Mouse (Mus musculus): ENCODE measurements at regions not wholly inside any gene's neighbourhood (a gene's known extent, or its start where the extent isn't known, plus 50 kb on each side); places are given as distances from the start of the nearest gene placed in this dataset.

DNA sequence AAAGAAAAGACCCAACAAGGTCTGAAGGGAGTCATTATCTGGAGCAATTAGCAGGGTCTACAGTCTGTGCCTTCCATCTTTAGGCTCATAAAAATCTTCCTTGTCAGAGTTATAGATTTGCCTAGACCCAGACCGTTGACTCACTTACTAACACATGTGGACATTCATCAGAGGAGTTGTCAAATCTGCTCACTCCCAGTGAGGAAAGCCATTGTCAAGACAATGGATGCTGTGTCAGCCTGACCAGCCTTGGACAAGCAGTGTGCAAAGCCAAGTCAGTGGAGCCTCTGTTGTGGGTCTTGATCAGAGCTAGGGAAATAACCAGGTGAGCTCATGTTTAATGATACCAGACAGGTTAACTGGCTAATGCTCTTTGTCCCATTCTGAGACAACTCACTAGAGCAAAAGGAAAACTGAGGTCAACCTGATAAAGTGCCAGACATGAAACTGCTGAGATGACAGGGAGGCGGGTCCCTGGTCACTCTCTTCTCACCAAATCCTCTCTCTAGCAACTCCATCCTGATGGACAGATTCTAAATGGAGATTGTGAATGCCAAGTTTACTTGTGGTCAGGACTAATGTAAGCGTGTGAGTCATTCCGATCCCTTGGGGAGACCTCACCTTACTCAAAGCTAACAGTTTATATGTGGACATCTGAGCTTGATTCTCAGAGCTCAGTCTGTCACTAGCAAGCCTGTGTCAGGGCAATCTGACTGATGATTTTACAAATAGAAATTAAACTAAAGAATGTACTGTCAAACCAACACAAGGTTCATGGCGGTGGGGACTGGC, 320.6 kb upstream of the Gm26657 start:
- no peak for DNase-seq

DNA sequence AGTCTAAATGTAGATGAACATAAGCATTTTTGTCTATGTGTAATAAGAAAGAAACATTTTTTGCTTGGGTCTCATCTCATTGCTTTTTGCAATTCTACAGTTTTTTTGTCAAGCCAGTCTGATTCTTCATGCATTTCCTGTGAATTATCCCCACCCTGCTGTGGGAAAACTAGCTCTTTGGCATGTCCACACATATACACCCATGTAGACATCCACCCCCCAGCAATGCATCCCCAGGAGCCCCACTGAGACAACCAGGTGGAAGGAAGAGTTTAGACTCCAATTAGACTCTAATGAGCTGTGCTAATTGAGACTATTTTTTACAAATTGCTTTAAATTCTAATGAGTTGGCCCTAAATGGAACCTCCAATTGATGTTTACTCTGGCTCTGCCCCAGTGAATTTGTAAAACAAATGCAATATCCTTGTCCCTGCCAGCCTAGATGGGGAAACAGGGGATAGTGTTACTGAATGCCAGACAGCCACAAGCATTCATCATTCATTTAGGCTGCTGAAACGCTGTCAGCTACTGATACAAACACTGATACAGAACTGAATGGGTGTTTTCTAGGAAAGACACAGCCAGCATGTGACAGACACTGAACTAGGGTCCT, 328.7 kb upstream of the Gm26657 start:
- no peak for DNase-seq

DNA sequence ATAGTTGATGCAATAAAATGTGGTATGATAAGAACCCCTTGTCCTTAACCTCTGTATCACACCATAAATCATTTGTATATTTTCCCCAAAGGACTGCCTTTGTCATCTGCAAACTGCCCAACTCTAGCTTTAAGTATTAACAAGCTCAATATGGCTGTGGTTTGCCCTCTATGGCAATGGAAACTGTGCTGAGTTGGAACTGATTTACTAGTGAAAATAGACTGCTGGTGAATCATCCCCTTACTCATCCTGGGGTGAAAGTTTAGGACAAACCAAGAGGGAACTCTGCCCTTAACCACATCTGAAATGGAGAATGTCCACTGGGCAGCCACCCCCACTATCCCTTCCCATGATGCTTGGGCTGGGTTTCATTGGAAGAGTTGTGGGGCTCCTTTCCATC, 346.1 kb upstream of the Gm26657 start:
- no peak for DNase-seq

DNA sequence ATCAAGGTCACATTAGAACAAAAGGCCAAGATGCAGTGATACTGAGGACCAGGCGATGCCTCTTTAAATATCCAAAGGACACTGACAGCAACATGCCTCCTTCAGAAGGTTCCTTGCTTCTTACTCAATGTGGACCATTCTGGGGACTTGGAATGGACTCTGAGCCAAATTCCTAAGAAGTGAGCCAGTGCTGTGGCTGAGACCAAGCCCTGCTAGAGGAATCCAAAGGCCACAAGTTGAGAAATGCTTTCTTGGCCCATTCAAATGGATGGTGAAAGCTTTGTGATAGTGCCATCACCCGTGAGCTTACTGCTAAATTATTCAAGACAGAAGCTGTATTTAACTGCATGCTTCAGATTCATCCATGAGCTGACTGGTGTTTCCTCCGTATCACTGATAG, 352.8 kb upstream of the Gm26657 start:
- no peak for DNase-seq

DNA sequence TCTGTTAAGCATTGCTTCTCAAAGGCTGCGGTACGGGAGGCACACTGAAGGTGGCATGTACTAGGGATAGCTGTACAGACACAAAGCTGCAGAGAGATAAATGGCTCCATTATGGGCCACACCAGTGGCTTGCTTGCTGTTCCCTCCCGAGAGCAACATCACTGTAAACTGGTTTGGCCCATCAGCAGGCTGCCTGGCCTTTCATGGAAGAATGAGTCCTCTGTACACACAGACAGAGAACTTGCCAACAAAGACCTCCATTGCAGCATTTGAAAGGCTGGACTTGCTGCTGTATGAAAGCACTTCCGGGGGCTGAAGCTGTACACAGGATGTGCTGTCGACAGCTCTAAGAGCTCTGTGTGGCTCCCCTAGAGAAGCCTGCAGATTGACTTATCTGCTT, 364.1 kb upstream of the Gm26657 start:
- DNase-seq = no peak

DNA sequence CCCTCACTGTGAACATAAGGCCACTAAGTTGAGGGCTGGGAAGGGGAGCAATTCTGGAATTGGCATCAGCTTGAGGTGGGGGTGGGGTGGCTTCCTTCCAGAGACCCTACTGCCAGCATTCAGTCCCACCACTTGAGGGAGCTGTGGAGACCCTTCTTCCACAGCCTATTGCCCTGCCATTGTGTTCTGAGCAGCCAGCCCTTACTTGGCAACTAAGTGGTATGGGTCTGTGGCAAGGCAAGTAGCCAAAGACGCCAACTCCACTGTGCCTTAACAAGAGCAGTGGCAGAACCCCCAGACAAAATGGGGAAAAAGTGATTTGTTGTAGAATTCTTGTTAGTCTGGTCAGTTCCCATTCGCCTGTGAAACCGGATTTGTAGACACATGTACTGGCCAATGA, 365.4 kb upstream of the Gm26657 start:
- no peak for DNase-seq

DNA sequence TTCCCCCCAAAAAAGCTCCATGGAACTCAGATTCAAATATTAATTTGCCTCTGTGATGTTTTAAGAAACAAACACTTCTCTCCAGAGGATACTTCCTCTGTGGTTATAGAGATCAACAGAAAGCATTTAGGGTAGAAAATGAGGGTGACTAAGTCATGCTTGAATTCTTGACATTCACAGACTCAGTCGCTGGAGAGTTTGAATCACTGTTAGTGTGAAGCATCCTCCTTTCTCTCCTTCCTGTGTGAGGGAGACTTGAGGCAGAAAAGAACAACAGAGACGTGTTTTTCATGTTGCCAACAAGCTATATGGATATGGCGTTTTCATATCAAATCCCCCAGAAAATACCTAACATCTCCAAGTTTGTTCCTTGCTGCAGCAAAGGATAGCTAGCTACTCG, 366.1 kb upstream of the Gm26657 start:
- DNase-seq = no peak

DNA sequence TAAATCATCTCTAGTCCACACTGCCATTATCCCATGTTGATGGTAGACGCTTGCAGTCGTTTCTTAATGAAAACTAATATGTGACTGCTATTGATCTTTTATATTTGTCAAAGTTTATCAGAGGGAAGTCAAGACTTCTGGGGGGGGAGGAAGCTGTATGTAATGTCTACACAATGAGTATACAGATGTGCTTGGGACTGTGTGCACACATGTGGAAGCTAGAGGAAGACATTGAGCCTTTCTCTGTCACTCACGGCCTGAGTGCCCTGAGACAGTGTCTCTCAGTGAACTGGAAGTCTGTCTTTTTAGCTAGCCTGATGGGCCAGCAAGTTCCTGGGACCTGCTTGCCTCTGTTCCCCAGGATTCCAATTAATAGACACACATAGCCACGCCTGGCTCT, 366.7 kb upstream of the Gm26657 start:
- no peak for DNase-seq

DNA sequence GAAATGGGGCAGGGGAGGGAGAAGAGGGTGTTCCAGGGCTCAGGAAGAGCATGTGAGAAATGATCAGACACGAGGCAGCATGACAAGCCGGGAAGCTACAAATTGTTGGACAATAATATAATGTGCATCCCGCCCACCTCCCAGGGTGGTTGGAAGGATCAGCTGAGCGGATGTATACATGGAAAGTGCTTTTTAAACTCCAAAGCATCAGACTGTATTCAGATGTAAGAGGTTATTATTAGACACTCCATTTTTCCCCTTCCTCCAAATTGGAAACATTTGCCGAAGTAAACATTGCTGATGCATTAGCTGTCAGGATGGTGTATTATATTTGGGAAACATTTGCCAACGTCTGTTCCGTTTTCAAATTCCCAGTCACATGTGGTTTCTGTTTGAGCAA, 367.2 kb upstream of the Gm26657 start:
- DNase-seq = no peak

DNA sequence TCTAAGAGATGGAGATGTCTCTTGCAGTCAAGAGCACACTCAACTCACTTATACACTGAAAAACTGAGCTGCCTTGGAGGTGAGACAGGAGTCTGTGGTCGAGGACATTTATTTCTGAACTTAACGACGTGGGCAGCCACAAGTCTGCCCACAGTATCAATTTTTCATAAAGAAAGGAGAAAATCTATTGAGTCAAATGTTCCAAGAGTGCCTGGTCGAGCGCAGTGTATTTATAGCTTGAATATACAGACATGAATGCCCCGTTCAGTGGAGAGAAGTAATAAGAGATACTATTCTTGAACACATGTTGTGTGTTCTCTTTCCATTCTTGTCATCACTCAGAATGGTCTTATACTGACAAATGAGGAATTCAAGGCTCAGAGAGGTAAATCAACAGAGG, 375.3 kb upstream of the Gm26657 start:
- no peak for DNase-seq

DNA sequence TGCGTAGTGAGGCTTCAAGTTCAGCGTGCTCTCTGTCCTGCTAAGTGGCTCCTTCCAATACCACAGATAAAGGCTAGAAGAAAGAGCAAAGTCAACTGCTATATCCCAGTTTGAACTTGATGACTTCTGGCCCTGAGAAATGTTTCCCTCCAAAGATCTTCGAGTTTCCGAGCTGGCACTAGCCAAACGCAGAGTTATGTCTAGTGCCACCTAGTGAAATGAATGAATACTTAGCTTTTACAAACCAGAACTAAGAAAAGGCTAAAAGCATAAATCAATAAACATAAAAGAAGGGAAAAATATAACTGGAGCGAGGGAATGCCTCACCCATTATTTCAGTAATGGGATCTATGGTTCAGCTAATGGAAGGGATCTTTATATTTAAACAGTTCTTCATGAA, 377.7 kb upstream of the Gm26657 start:
- no peak for DNase-seq

DNA sequence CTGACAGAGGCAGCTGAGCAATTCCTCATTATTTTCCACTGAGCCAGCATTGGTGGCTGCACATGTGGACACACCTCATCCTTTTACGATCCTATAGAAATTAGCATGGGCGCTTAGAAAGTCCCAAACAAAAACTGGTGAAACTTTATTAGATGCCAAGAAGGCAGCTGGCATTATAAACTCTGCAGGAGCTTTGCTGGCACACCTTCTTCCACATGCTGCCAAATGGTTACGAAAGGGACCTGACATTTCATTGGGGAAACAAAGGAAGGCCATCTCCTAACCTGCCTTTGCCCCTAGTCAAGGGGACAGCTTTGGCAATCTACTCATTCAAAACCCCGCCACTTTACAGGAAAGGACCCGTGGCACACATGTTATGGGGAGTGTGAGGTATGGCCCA, 390.7 kb upstream of the Gm26657 start:
- no peak for DNase-seq

DNA sequence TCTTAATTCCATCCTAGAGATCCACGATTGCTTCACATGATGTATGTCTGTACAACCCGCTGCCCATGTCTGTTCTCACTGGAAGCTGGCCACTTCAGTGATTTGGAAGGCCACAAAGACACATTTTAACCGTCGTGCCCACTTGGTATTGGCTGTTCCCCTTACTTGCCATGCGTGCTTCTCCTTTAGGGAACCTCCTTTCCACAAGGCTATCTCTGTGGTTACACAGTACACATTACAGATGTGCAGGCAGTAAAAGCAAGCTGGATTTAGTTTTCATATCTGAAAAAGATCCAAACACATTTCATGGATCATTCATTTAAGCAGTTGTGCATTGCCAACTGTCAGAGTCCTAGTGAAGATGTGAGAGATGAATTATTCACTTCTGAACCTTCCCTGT, 414.7 kb upstream of the Gm26657 start:
- DNase-seq = no peak

DNA sequence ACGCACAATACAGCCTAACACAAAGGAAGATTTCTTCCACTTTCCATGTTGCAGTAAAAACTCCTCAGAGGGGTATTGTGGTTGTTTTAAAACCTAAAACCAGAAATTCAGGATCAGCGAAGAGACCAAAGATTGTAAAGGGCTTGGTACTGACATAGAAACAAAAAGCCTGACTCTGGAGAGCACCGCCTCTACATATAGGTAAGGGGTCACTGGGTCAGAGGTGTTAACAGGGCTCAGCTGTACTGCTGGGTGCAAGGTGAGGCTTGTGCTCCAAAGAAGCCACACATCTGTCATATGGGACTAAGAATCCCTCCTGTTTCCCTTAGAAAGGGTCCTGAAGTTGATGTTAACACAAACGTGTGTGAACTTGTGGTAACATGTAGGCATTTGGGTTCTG, 420.7 kb upstream of the Gm26657 start:
- DNase-seq = no peak

DNA sequence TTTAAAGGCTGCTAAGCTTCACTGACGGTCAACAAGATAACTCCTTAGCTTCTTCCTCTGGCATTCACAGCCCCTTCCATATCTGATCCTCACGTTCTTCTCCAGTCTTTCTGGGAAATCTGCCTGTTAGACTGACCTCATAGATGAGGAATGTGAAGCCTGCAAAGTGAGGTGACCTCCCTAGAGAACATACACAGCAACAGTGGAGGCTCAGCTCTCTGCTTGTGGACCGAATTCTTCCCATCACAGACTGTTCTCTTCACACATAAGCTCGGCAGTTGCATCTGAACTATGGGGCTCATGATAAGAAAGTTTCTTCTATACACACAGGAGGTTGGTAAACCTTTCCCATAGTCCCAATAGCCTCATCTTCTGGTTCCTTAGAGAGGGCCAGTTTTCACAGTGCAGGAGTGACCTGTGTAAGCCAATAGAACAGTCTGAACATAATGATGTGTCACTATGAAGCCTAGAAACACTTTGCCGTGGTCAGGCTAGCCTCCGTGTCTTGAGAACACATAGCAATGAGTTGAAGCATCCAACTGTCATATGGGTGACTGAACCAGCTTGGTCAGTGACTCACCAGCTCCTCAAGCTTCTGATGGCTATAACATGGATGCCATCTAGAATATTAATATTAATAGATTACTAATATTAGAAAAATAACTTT, 434.1 kb upstream of the Gm26657 start:
- no peak for DNase-seq

DNA sequence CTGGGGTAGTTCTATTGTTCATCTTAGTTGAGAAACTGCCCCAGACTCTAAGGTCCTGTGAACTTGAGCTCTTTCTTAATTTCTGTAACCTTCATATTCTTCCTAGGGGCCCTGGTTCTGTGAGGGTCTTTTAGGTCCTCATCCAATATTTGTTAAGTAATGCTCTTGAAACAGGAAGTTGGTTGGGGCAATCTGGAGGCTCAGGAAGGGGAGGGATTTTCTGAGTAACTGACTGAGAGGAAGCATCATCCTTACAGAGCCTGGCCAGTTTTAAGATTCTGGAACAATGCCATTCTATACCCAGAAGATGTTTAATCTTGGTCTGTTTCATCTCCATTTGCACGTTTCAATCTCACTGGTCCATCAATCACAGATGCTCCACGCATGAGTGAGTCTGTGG, 435.6 kb upstream of the Gm26657 start:
- DNase-seq = no peak

DNA sequence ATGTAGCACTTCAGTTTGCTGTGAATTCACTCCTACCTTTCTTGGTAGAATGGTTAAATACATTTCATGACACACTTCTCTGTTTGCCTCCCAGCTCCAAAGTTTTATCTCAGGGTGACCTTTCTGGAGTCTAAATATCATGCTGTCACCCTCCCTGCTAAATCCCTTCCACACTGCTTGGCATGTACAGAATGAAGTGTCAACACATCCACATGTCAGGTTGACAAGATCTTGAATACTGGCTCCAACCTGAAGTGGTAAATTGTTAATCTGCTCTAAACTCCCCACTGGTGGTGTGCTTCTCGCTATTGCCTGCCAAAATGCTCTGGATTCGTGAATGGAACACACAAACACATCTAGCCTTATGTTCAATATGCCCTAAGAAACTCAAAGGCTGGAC, 451.9 kb upstream of the Gm26657 start:
- DNase-seq = no peak

DNA sequence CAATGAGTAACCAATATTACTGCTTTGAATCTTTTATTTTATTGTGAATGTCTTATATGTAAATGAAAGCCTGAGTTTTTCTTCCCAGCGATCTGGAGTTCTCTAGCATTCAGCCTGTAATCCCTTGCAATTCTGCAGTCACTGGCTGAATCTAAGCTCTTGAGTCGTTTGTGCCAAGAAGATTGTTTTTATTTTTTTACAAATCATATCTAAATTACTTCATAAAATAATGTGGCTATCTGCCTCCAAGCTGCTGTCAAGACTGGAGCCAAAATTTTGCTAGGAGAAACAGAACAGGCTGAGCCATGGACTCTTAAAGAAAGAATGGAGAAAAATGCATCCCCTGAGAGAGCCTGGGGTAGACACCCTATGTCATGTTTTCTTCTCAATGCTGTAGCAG, 455.4 kb upstream of the Gm26657 start:
- no peak for DNase-seq

DNA sequence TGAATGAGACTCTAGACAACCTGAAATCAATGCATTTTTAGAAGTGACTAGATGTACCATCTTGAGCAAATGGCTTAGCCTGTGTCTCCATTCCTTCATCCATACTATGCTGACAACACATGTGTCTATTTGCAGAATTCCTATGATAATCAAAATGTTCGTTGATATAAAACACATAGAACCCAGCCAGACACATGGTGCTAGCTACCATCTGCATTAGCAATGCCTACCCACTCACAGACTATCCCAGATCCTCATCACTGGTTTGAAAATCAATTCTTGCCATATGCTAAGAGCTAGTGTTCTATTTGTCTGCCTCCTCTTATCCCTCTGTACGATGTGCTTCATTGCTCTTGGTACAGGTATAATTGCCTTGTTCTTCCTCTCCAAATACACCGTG, 464.0 kb upstream of the Gm26657 start:
- no peak for DNase-seq

DNA sequence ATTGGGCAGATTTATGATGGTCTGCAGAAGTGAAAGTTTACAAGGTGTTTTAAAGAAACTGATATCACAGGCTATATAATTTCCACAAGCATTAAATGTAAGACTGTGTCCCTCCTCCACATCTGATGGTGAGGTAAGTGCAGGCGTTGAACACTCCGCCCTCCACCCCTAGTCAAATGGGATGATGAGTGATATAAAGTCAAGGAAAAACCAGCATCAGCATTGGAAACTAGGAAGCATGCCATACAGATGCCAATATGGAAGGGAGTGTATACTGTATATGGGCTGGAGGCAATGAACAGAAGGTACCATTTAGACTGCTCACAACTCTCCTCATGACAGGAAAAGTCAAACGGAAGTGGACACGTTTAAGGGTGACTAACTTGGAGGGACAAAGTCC, 468.5 kb upstream of the Gm26657 start:
- DNase-seq = no peak

DNA sequence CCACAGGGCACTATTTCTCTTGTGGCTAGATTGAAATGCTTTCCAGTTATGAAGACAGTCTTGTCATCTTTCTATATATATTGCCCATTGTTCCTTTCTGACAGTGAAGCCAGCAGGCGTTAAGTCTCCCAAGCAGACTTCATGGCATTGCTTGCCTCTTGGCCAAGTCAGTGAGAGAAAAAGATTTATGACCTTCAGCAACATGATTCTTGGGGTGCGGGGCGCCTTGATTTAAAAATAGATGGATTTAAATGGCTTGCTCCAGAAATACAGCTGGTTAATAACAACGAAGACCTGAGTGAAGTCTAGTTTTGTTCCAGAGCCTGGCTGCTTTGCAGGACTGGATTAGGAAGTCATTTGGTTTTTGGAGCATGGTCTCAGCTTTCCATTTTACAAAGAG, 475.2 kb upstream of the Gm26657 start:
- DNase-seq = no peak

DNA sequence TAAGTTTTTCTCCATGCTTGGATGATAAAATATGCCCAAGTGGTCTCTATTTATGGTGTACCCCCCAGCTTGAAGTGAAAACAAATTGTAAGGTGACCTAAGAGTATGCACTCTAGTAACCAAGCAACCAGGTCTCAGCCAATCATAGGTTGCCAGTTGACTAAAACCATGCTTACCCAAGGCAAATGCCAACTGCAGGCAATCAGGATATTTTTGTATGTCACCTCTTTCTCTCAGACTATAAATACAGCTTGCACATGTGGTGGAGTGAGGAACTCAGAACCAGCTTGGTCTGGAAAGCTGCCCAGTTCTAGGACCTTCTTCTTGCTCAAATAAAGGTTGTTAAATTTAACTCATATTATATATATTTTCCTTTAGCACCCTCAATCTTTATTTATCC, 476.0 kb upstream of the Gm26657 start:
- DNase-seq = no peak

DNA sequence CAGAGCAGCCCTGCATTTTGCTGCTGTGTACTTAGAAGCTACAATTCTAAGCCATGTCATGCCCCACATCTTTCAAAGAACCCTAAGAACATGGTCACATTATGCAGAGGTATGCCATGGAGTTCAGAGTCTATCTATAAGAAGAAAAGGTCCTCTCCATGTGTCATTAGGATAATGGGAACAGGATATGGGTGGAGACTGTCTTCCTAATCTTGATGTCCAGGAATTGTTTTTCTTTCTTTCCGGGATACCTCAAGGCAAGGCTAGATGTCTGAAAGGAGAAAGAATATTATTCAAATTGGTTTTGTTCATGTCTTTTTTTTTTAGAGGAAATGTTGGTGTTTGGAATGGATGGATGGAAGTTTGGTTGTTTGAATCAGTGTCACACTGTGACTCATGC, 477.3 kb upstream of the Gm26657 start:
- DNase-seq = no peak

DNA sequence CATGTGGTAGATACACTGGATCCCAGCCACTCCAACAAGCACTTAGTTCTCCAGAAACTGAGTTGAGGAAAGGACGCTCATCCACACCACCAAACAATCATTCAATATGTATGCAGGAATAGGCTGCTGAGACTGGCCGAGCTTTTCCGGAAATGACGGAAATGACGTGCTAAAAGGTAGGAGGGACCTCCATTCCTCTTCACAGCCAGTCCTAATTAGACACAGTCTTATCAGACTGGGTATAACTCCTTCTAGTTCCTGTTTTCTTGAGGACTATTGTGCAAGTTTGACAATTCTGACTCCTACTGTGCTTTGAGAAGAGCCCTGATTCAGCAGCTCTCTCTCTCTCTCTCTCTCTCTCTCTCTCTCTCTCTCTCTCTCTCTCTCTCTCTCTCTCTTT, 477.9 kb upstream of the Gm26657 start:
- DNase-seq = no peak

DNA sequence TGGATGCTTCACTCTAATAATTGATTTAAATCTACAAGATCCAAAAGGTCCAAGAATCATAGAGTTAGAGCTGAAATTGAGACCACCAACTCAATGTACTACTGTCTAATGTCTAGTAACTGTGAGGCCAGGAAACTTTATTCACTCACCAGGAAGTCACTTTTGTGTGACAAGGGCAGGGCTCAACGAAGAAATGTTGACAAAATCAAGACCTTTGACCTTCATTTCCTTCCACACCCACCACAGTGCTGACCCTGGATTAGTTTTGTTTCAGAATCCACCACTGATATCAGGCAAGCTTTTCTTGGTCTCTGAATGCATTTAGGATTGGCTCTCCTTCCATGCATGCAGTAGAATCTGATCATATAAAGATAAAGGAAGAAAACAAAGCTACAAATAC, 487.5 kb upstream of the Gm26657 start:
- DNase-seq = no peak

Data from cerebellum, adult 8-10 months (tissue).